Mouse (Mus musculus): ENCODE data around the gene Nacc2.

Gene Nacc2

GRCm38 (mm10) chr2:26055046-26055746, 67.8 kb downstream of the Nacc2 start:
- DNase-seq (ENCODE audit: low spot score), result peak; percentile 74

DNA sequence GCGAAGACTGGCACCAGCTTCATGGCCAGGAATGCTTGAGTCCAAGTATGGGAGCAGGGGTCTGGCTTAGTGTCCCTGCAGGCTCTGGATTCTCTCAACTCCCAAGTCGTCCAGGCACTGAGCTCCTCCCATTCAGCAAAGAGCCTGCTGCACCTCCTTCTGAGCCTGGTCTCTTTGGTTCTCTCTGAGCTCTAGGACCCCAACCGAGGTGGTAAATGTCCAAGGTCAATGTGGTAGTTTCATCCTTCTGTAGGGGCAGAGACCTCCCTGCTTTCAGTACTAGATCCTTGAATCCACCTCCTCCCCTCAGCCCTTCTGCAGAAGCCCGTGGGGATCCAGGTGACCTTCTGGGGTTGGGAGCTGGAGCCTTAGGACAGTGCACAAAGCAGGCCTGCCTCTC, 70.2 kb downstream of the Nacc2 start:
- DNase-seq (ENCODE audit: low spot score), result no peak

DNA sequence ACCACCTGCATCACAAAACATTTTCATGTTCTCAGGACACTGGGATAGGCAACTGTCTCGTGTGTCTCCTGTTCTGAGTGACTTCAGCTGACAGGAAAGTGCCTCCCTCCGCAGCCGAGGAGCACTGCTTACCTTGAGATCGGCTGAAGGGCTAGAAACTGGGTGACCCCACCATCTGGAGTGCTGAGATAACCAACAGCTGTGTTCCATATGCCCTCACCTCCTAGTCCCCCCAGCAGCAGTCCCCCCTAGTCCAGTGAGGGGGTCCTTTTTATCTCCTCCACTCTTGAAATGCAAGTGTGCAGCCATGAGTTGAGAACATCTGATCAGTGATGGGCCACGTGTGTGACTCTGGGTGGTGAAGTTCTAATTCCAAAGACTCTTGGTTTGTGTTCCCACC, 74.2 kb downstream of the Nacc2 start:
- no peak for DNase-seq (ENCODE audit: low spot score)

GRCm38 (mm10) chr2:26044216-26044615, 78.8 kb downstream of the Nacc2 start:
- DNase-seq (ENCODE audit: low spot score), result no peak

GRCm38 (mm10) chr2:26042603-26043002, 80.4 kb downstream of the Nacc2 start:
- no peak for DNase-seq (ENCODE audit: low spot score)

DNA sequence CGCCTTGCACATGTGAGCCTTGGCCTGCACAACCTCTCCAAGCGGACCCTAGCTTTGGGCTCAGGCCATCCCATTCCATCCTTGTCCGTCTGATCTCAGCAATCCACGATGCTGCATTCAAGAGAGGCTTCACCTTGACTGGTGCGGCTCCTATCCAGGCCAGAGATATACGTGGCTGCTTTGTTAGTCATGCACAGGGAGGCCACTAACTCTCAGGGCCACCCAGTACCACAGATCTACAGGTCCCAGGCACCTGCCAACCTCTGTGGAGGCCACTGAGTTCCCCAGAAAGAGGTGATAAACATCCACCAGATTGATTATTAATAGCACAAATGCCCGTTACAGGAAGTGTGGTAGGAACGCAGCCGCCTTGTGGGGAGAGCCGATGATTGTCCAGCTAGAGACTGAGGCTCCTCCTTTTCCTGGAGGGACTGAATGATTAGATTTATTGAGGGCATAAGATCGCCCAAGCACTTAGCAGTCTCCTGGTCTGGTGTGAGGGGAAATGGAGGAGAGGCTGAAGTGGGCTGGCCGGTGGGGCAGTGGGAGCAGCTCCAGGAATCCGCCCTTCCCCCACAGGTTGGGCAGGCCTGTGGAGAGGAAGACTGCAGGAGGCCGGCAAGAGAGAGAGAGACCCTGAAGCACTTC, 81.7 kb downstream of the Nacc2 start:
- no peak for DNase-seq (ENCODE audit: low spot score)

GRCm38 (mm10) chr2:26039951-26040350, 83.1 kb downstream of the Nacc2 start:
- DNase-seq (ENCODE audit: low spot score), result peak; percentile 32

DNA sequence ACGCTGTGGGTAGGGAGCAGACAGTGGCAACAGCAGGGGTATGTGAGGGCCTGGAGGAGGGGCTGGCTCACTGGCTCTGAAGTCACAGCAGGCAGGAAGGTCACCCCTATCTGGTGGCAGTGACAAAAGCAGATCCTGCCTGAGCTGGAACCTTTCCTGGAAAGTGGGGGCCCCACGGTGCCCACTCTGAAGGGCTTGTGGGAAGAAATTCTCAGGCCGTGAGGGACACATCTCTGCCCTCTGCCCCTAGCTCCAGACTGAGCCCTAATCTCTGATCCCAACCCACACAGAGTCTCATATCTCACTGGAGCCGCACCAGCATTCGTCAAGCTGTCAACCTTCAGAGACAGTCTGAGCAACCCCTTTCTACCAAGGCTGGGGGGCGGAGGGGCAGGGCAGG, 85.6 kb downstream of the Nacc2 start:
- DNase-seq (ENCODE audit: low spot score), result no peak

GRCm38 (mm10) chr2:26034344-26035050, 88.5 kb downstream of the Nacc2 start:
- DNase-seq (ENCODE audit: low spot score), result no peak

GRCm38 (mm10) chr2:26030288-26030687, 92.7 kb downstream of the Nacc2 start:
- no peak for DNase-seq (ENCODE audit: low spot score)

DNA sequence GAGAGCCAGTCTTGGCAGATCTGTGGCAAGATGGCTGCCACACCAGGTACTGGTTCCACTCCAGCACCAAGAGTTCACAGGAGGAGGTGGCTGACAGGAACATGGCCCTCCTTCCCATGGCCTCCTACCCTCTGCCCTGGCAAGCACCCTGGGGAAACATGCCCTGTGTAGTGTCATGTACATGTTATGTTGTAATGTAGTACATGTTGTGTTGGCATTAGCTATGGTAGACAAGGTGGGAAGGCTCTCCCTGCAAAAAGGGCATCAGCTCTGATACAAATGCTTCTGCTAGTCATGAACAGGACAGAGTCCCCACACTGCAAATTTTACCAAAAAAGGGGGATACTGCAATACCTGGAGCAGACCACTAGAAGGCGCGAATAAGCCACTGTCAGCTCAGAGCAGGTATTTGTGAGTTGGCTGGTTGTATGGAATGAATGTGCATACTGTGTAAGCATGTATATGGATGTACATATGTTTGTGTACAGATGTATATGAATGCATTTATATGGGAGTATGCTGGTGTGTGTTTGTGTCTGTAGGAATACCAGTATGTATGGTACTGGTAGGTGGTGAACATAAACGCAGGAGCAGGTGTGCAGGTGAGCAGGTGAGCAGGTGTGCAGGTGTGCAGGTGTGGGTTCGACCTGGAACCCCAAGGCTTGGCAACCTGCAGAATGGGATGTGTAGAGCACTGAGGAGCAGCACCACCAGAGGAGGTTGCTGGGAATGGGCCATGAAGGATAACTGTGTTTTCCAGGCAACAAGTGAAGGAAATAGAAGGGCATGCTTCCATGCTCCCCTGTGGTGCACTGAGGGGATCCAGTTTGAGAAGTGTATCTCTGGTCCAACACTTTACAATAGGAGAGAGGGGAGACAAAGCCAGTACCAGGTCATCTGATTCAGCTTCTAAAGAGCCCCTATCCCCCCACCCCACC, 98.6 kb downstream of the Nacc2 start:
- DNase-seq (ENCODE audit: low spot score), result no peak

- no peak for DNase-seq (ENCODE audit: low spot score)
Observed at GRCm38 (mm10) chr2:26022626-26023025, 100.4 kb downstream of the Nacc2 start.

- DNase-seq (ENCODE audit: low spot score), result no peak
Observed at GRCm38 (mm10) chr2:26022258-26022565, 100.8 kb downstream of the Nacc2 start.

DNA sequence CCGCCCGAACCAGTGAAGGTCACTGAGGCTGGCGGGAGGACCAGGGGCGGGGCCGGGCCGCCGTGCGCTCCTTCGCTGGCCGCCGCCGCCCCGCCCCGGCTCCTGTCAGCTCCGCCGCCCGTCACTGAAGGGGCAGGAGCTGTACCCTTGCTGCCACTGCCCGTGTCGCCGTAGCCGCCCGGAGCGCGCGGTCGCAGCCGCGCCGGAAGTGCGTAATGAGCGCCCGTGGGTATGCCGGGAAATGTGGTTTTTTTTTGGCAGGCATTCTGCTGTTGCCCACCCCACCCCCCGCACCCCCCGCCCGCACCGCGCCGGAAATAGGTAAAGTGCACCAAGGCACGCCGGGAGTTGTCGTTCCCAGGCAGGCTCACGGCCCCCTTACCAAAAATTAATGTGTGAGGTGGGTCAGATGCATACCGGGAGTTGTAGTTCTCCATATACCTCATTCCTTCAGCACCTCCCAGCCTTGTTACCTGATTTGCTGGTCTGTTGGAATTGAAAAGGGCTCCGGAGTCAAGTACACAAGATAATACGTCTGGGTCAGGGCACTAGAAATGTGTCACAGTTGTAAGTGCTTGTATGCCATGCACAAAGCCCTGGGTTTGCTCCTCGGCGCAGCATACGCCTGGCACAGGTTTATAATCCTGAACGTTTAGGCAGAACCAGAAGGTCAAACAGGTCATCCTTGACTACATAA, 101.3 kb downstream of the Nacc2 start, which contains the start of gene Ubac1:
TSS of gene Ubac1 (minus strand) at position 187 of the 697 bp plus-strand sequence.
- DNase-seq (ENCODE audit: low spot score), result peak; percentile 90

- no peak for DNase-seq (ENCODE audit: low spot score)
Observed at GRCm38 (mm10) chr2:26020714-26021560, 102.1 kb downstream of the Nacc2 start.

DNA sequence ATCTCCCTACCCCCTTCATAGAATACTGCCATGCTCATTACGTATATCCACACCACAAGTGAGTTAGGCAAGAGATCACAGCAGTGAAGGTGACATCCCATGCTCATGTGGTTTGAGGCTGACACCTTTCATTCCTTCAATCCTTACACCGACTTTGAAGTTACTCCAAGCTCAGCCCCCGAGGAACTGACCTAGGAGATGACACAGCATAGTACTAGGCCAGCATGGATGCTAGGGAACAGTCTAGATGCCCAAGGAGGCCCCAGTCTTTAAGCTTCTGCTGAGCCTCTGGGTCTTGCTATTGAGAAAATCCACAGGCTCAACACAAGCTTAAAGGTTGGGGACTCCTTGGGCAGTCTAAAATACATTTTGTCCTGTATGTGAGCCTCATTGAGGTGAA, 103.1 kb downstream of the Nacc2 start:
- DNase-seq (ENCODE audit: low spot score), result no peak

DNA sequence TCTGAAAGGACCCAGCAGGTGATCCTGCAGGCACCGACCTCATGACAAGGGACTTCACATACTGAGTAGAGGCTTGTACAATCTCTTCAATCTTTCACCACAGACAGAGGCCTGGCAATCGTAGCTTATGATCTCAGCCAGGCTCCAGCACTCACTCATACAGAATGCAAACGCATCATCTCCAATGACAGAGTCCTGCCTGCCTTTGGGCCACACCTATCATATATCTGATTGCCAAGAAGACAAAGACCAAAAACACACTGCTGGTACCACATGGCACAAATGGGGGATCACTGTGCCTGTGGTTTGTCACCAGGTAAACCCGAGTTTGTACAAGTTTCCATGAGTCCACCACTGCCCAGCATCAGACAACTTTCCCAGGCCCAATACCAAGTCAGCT, 105.7 kb downstream of the Nacc2 start:
- no peak for DNase-seq (ENCODE audit: low spot score)

DNA sequence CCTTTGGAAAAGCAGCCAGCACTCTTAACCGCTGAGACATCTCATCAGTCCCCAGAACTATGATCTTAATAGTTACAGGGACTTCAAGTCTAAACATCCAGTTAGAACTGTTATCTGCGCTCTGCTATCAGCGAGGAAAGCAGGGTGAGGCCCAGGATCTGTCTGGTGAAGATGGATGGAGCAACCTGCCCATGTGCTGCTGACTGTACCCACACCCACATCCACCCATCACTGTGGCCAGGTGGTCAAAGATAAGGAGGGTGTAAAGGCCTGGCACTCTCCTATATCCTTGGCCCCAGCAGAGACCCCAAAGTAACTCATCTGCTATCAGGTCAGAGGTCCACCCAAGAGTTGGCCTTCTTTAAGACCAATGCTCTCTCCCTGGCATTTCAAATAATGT, 109.3 kb downstream of the Nacc2 start:
- no peak for DNase-seq (ENCODE audit: low spot score)

GRCm38 (mm10) chr2:26011420-26011819, 111.6 kb downstream of the Nacc2 start:
- DNase-seq (ENCODE audit: low spot score), result no peak

All from ovary, postnatal 36 days (tissue).